Mouse (Mus musculus) lung, postnatal 0 days (tissue): ENCODE data around the gene Abca2. TPM values are rescaled to one million over a fixed set of nuclear protein-coding genes. Genes with fewer than 3 reads are reported as not detected.

Experiments used
- ATAC-seq: fragments of 200-750 bp; cut with Nextera tagmentation; 2 replicates; pipeline ENCODE4 v1.8.0; 2017; ENCODE audit warnings: moderate library complexity
- DNase-seq: peaks from one replicate; pipeline ENCODE4 v3.0.0-alpha.2; 2016; ENCODE audit warnings: low spot score
- H3K27ac ChIP-seq: fragments of 300-500 bp; sonication (generic); 2 replicates; pipeline ENCODE4 v1.5.1; 2014; ENCODE audit warnings: antibody characterized with exemption, mild to moderate bottlenecking, low read length, mixed read lengths
- H3K27me3 ChIP-seq: fragments of 300-500 bp; sonication (generic); replicated peaks from 2 replicates; pipeline ENCODE4 v1.6.1; 2014; ENCODE audit warnings: low read length, mixed read lengths; ENCODE audit not compliant: insufficient read depth
- H3K36me3 ChIP-seq: fragments of 300-500 bp; sonication (generic); 2 replicates; pipeline ENCODE4 v1.6.1; 2014; ENCODE audit warnings: low read length, mixed read lengths; ENCODE audit not compliant: insufficient read depth
- H3K4me1 ChIP-seq: fragments of 300-500 bp; sonication (generic); 2 replicates; pipeline ENCODE4 v1.6.1; 2014; ENCODE audit warnings: antibody characterized with exemption, low read depth, low read length, mixed read lengths; ENCODE audit not compliant: insufficient read depth
- H3K4me2 ChIP-seq: fragments of 300-500 bp; sonication (generic); replicated peaks from 2 replicates; pipeline ENCODE4 v1.6.1; 2014; ENCODE audit warnings: low read depth, mild to moderate bottlenecking, low read length, moderate library complexity, mixed read lengths
- H3K4me3 ChIP-seq: fragments of 300-500 bp; sonication (generic); 2 replicates; pipeline ENCODE4 v1.5.1; 2014; ENCODE audit warnings: low read depth, low read length
- H3K9ac ChIP-seq: fragments of 300-500 bp; sonication (generic); replicated peaks from 2 replicates; pipeline ENCODE4 v1.6.1; 2014; ENCODE audit warnings: low read depth, mild to moderate bottlenecking
- H3K9me3 ChIP-seq: fragments of 300-500 bp; sonication (generic); 2 replicates; pipeline ENCODE4 v1.6.1; 2016; ENCODE audit warnings: low read length, mixed read lengths
- CTCF ChIP-seq: IDR thresholded peaks from 2 replicates; pipeline ENCODE4 v1.5.1; 2016; ENCODE audit warnings: antibody characterized with exemption, mild to moderate bottlenecking
- EP300 ChIP-seq: IDR thresholded peaks from 2 replicates; pipeline ENCODE4 v1.6.1; 2016; ENCODE audit warnings: antibody characterized with exemption, mild to moderate bottlenecking, control low read depth
- WGBS: fragments of 180-500 bp; shearing (Covaris S2); extraction: QIAGEN DNeasy Blood & Tissue Kit; methylation state at CpG from one replicate; pipeline ENCODE4 v1.1.7; 2014; 5-methylcytosine and 5-hydroxymethylcytosine counted together
- polyA plus RNA-seq: library from polyadenylated mRNA; unstranded; fragments of >200 nt; fragmentation: Nextera tagmentation; extraction: Ambion mirVana; gene quantifications from 2 replicates; pipeline ENCODE4 v1.2.1, GENCODE M21; 2015

Abca2 gene
- polyA plus RNA-seq, 1 experiment from 2014 or later: 2.7 TPM

GRCm38 (mm10) chr2:25456205-25456953 is 27.9 kb downstream of the Abca2 start, which contains the start of gene Clic3:
Gene Clic3, plus strand, starts transcription at chr2:25456838.
- H3K9ac ChIP-seq: peak within 1 kb of the TSS; percentile 63
- H3K36me3 ChIP-seq: no peaks in the 10 kb centered on the region
- H3K4me2 ChIP-seq: peak within 1 kb of the TSS; percentile 54
- ATAC-seq (peak; percentile 63), DNase-seq (peak; percentile 91)
- H3K9me3 ChIP-seq: no peaks in the 10 kb centered on the region
- H3K4me3 ChIP-seq: peak within 1 kb of the TSS; percentile 34
- no peaks in the 10 kb centered on the region for H3K27me3 ChIP-seq
- TF ChIP-seq EP300 (0 out of 2 replicates have a peak, but pooled peaks have one; percentile 33), CTCF (peak; percentile 26; the same call in 1 of the 2 replicates)
- 32% methylated on average over 14 of the region's 14 CpGs for whole genome bisulfite sequencing
- peaks cover 8% of the 10 kb centered on the region; the same call in 1 of the 2 replicates for H3K4me1 ChIP-seq
- H3K27ac ChIP-seq: peak within 1 kb of the TSS; percentile 96

- peak overlapping the region; percentile 54 for H3K4me2 ChIP-seq
- peaks cover 8% of the 10 kb centered on the region; the same call in 1 of the 2 replicates for H3K4me1 ChIP-seq
- 65% methylated on average over 9 of the region's 9 CpGs for WGBS
- H3K9ac ChIP-seq: peak overlapping the region; percentile 63
- DNase-seq (peak; percentile 93), ATAC-seq (peak; percentile 64)
- H3K27ac ChIP-seq: peak overlapping the region; percentile 96
- peak overlapping the region; percentile 34 for H3K4me3 ChIP-seq
- H3K36me3 ChIP-seq: no peaks in the 10 kb centered on the region
- TF ChIP-seq CTCF: no peak
- TF ChIP-seq EP300: peak; percentile 92
- H3K27me3 ChIP-seq: no peaks in the 10 kb centered on the region
- H3K9me3 ChIP-seq: no peaks in the 10 kb centered on the region
These were observed 28.8 kb downstream of the Abca2 start for GRCm38 (mm10) chr2:25457022-25457896.

- Histone ChIP-seq H3K4me3 (no peak overlapping the region), H3K9ac (no peak overlapping the region), H3K27ac (peak overlapping the region; percentile 96), H3K27me3 (no peaks in the 10 kb centered on the region), H3K4me2 (peak overlapping the region; percentile 76), H3K9me3 (no peaks in the 10 kb centered on the region), H3K36me3 (no peaks in the 10 kb centered on the region), H3K4me1 (peaks cover 8% of the 10 kb centered on the region; the same call in 1 of the 2 replicates)
- ATAC-seq (peak; percentile 45), DNase-seq (peak; percentile 87)
- WGBS: 41% methylated on average over 5 of the region's 5 CpGs
- TF ChIP-seq CTCF: peak; percentile 54
- TF ChIP-seq EP300: 0 out of 2 replicates have a peak, but pooled peaks have one; percentile 19
These were observed 30.4 kb downstream of the Abca2 start for GRCm38 (mm10) chr2:25458911-25459310.

DNA sequence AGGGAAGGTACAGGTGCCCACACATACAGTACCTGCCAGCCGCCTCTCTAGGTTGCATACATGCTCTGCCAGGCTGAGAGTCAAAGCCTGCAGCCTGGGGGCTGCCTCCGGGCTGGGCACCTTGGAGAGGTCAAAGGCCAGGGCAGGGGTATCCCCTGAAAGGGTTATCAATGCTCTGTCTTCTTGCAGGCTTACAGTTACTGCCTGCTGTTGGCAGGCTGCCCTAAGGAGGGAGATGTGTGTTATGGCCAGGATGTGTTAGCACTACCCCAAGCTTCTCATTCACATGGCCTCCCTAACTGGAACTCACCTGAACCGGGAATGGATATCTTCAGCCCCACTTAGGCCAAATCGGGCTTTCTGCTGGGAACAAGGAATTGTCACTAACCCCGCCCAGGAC is 31.6 kb downstream of the Abca2 start:
- DNase-seq: no peak
- Histone ChIP-seq H3K4me3 (peak overlapping the region; percentile 68), H3K9ac (peak overlapping the region; percentile 54), H3K36me3 (no peaks in the 10 kb centered on the region), H3K4me2 (peak overlapping the region; percentile 76), H3K27ac (peak overlapping the region; percentile 93), H3K27me3 (no peaks in the 10 kb centered on the region), H3K9me3 (no peaks in the 10 kb centered on the region), H3K4me1 (peaks cover 8% of the 10 kb centered on the region; the same call in 1 of the 2 replicates)
- WGBS: 30% methylated on average over 5 of the region's 5 CpGs
- no peak for ATAC-seq
- TF ChIP-seq CTCF (no peak), EP300 (no peak)

DNA sequence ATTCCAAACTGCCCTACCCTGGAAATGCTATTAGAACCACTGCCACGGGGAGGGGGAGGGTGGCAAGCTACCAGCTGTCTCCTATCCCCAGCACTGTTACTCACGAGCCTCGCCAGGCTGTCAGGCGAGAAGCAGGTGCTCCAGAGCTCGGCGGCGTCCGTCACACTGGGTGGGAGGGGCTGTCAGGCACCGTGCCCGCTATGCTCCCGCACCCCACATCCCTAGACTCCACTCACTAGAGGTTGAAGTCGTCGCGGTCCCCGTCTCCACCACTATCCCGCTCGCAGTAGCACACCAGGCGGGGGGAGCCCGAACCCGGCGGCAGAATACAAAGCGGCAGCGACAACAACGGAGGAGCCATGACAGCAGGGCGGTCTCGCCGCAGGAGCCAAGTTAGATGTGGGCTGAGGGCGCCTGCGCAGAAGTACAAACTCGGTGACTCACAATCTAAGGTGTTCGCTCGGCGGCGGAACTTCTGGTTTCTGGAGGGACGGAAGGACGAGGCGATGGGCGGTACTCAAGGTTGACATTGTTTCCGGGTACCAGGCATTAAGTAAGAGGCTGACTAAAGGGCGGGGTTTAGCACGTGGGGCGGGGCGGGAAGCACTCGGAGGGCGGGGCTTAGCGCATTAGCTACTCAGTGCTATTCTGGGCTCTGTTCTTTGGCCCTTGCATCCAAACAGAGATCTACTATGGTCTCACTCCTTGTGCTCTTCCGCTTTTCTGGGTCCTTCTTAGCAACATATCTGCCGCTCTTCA is 32.2 kb downstream of the Abca2 start, which contains the start of gene Paxx:
TSS of gene Paxx (minus strand) at position 544 of the 759 bp plus-strand sequence.
- TF ChIP-seq CTCF (no peak), EP300 (peak; percentile 59)

More for the DNA sequence above, 32.2 kb downstream of the Abca2 start, which contains the start of gene Paxx:
- ATAC-seq (peak; percentile 78), DNase-seq (peak; percentile 100)
- Histone ChIP-seq H3K27ac (peak within 1 kb of the TSS; percentile 93), H3K4me1 (peaks cover 8% of the 10 kb centered on the region; the same call in 1 of the 2 replicates), H3K4me2 (peak within 1 kb of the TSS; percentile 76), H3K36me3 (no peaks in the 10 kb centered on the region), H3K9ac (peak within 1 kb of the TSS; percentile 54), H3K9me3 (no peaks in the 10 kb centered on the region), H3K4me3 (peak within 1 kb of the TSS; percentile 68), H3K27me3 (no peaks in the 10 kb centered on the region)
- under 1% methylated on average over 48 of the region's 48 CpGs for WGBS
